Mouse (Mus musculus): Measurements from ENCODE around the gene Rasl12. TPM values are rescaled to one million over a fixed set of nuclear protein-coding genes. Genes with fewer than 3 reads are reported as not detected.
A peak's percentile ranks its signal among the peaks of the same experiment; 100 is the strongest.

The Rasl12 gene
- total RNA-seq (2021), result 10 to 100 TPM in 1 of 2 experiments, 1 to 10 TPM in 1; 9.7 to 11.6 TPM
- long read RNA-seq, experiment 1, transcript Rasl12-201 (5 exons, 2,390 nt), result major isoform, 18 of 24 reads
- long read RNA-seq, experiment 1, partial matches to known transcripts, result 2 of 24 reads
- long read RNA-seq, experiment 1, other reads (novel, unspliced or antisense), result 3 of 24 reads
- long read RNA-seq, experiment 2, transcript Rasl12-201 (5 exons, 2,390 nt), result major isoform, 23 of 32 reads
- long read RNA-seq, experiment 2, partial matches to known transcripts, result 4 of 32 reads
- long read RNA-seq, experiment 2, other reads (novel, unspliced or antisense), result 4 of 32 reads

DNA sequence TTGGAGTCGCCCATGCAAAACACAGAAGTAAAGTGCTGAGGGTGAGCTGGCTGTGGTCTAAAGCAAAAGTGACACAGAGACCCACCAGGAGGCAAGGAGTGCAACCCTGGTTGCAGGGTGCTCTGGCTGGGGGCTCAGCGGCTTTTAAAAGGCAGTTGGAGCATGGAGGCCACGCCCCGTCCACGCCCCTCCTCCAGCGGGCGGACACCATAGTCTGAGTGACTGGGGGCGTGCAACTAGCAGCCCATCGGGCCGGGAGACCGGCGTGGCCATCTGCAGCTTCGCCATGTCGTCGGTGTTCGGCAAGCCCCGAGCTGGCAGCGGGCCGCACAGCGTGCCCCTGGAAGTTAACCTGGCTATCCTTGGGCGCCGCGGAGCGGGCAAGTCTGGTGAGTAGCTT is at the start of gene Rasl12:
TSS of gene Rasl12 (plus strand) at position 228 of the 400 bp plus-strand sequence.
- peak; percentile 78 to 82 for DNase-seq
- intact Hi-C loops (cut with DNase I), result no loop called here

DNA sequence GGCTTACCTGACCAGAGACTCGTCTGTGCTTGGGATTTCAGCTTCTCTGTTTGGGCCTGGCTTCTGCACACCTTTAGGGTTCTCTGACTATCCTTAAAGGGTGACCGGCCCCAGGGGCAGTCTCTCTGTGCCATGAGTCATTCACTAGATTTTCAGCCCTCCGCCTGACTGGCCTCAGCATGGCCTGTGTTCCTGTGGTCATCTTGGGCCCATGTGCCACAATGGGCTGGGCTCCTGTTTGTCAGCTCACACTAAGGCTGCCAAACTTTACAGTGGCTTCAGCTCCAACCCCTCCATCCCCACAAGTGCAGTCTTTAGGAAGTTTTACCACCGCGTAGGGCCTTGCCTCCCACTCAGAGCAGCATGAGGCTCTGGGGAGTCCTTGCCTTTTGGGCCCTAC is 45.1 kb upstream of the Rasl12 start:
- intact Hi-C loops (cut with DNase I), result no loop called here

DNA sequence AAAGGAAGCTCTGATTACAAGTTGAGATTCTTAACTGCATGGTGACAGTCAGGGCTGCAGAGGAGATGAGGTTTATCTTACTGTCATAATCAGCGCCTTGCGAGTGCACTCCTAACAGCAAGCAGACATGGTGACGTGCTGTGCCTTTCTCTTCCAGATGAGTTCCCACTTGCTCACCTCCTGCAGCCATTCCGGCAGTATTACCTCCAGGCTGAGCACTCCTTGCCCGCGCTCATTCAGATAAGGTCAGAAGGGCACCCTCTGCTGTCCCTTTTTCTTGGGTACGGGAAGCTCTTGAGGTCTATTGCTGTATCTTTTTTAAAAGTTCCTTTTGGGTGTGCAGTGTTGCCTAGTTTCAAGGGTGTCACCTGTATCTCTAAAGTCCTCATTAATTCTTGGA is 41.7 kb upstream of the Rasl12 start:
- no peak for DNase-seq
- intact Hi-C loops (cut with DNase I), result no loop called here

More for the DNA sequence above, 45.1 kb upstream of the Rasl12 start:
- no peak for DNase-seq

DNA sequence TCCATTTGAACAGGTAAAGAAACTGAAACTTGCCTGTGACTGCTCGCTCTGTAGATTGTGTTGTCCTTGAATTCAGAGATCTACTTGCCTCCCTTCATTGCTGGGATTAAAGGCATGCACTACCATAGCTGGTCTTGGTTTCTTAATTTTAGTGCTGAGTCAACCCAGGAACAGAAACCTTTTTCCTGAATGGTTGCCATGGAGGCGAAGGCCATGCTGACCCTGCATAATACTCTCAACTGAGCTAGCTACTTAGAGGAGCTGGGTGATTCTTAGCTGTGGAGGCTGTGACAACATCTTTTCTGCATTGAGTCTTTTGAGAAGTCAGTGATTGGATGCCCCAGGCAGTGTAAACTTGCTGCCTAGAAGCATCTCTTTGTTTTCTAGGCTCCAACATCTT is 41.3 kb upstream of the Rasl12 start:
- no peak for DNase-seq
- intact Hi-C loops (cut with DNase I), result no loop called here

DNA sequence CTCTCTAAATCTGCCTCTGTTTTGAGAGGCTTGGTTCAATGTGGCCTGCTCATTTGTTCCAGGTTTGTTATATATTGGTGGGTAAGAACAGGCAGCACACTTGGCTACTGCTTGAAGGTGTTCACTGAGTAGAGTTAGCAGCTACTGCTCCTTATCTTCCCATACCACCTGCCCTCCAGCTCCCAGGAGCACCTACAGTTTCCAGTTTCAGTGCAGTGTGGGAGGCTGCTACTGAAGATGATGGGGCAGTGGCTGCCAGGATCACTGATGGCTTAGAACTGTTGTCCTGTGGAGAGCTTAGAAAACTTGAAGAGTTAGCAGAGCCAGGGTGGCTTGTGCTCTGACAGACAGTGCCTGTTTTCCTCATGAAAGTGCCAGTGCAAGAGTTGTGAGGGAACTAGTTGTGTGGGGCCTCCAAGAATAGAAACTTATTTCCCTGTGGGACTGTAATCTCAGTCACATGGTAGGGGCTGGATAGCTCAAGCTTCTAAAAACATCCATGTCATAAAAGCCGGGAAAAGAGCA is 39.3 kb upstream of the Rasl12 start:
- intact Hi-C loops (cut with DNase I), result no loop called here
- no peak for DNase-seq

DNA sequence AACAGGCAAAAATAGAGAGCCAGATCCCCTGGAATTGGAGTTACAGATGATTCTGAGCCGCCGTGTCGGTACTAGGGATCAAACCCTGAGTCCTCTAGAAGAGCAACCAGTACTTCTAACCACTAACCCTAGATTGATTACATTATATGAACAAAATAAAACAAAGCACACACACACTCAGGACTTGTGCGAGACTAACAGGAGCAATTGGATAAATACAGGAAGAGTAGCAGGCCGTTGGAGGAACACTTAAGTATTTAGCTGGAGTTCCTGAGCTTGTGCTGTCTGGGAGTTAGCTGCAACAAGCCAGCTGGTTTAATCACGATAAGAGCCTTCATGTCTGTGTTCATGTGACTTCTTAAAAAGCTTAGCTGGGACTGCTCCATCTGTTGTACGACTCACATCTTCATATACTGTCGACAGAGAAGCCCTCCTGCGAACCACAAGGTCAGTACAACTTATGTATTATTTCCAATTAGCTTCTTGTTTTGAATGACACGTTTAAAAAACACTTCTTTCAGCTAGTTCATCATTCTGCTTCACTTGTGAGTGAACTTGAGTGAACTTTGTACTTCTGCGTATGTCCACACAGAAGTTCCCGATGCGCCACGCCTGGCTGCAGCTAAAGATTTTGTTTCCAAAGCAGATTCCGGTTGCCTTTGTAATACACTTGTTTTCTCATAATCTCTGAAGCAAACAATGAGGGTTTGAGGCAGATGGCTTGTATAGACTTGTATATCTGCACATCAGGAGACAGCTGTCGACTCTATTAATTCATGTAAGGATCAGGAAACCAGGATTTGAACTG is 37.5 kb upstream of the Rasl12 start, which contains the start of gene Ubap1l:
TSS of gene Ubap1l (plus strand) at position 401 of the 808 bp plus-strand sequence.
- DNase-seq, result no peak
- intact Hi-C loops (cut with DNase I), result no loop called here

DNA sequence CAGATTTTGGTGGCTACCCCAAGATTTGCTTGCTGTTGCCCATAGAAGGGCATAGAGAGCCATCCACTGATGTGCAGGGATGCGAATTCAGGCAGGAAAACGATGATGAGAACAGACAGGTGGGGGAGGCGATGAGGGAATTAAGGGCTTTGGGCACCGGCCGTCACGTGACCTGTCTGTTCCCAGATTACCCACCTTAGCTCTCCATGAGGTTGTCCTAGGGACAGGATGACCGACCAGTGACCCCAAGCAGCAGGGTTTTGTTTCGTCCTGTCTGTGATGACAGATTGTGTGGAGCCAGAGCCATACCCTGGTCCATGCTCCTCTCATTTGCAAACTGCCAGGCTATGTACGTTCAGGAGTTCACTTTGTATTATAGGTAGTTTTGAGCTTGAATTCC is 34.6 kb upstream of the Rasl12 start:
- intact Hi-C loops (cut with DNase I), result no loop called here
- DNase-seq, result no peak

DNA sequence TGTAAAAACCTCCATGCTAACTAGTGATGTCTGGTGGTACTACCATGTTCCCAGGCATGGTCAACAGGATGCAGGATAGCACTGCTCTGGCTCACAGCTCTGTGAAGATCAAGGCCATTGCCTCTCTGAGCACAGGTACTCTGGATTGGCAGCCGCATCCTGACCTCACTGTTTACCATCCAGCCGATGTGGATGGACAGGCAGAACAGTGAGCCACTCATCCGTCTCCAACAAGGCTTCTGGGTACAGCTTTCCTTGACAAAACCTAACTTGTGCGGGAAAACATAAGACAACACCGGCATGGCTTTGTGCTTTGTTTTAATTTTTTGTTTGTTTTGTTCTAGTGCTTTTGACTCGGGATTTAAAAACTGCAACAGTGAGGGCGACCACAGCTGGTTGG is 32.6 kb upstream of the Rasl12 start:
- DNase-seq, result no peak
- intact Hi-C loops (cut with DNase I), result no loop called here

DNA sequence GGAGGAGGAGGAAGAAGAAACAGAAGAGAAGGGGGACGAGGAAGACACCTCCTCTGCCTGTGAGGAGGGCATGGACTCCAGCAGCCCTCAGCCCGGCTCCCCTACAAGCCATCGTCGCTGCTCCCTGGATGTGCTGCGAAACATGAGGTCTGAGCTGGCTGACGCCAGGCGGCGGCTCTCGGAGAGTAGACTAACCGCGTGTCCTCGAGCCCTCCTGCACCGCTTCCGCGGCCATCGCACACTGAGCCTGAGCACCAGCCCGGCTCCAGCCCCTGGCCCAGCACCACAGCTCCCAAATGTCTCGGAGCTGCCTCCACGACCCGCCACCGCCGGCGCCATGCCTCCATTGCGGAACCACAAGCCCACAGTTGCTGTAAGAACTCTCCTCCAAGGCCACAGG is 26.6 kb upstream of the Rasl12 start:
- DNase-seq, result no peak
- intact Hi-C loops (cut with DNase I), result loop anchor here (2.0 kb wide), 1 partner anchor 61 kb away; no protein-coding TSS in a partner anchor

DNA sequence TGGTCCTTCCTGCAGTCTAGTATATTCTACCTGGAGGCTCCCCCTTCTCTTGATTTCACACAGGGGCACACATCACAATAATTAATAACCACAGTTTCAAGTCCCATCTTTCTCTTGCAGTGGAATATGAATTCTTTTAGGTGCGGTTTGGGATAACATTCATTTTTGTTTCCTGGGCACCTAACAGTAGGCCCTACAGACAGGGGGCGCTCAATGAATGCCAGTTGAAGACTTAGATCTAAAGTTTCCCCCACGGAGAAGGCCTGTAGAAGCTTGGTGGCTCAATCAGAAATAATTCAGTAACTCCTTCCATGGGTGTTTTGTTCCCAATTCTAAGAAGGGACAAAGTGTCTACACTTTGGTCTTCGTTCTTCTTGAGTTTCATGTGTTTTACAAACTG is 25.9 kb upstream of the Rasl12 start:
- peak in 1 of 2 experiments; percentile 71 for DNase-seq
- intact Hi-C loops (cut with DNase I), result loop anchor here (2.0 kb wide), 1 partner anchor 60 kb away; no protein-coding TSS in a partner anchor

DNA sequence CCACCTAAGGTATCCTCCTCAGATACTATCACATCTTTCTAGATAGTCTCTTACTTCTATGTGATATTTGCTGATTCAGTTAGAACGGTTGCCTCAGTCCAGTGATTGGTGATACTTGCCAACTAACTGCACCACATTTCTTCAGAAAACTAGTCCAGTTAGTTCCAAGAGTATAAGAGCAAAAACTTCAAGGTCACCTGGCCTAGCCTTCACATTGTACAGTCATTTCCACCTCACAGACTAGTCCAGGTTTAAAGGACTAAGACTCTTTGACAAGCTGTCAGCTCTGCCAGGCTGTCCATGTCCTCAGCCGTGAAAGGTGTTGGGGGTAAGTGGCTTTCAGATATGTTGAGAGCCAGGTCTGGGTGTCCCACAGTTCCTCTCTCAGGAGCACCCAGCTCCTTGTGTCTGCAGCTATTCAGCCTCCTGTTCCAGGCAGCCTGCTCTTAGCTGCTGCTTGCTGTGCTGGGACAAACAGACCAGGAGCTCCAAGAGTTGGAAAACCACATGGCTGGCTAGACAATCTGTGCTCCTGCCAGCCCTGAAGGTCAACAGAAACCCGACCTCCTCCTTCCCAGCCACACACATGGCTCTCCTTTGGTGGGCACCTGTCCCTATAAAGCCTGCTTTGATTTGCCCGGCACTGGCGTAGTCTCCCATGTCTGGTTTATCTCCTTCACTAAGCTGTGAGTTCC is 23.7 kb upstream of the Rasl12 start:
- DNase-seq, result peak in 1 of 2 experiments; percentile 35

DNA sequence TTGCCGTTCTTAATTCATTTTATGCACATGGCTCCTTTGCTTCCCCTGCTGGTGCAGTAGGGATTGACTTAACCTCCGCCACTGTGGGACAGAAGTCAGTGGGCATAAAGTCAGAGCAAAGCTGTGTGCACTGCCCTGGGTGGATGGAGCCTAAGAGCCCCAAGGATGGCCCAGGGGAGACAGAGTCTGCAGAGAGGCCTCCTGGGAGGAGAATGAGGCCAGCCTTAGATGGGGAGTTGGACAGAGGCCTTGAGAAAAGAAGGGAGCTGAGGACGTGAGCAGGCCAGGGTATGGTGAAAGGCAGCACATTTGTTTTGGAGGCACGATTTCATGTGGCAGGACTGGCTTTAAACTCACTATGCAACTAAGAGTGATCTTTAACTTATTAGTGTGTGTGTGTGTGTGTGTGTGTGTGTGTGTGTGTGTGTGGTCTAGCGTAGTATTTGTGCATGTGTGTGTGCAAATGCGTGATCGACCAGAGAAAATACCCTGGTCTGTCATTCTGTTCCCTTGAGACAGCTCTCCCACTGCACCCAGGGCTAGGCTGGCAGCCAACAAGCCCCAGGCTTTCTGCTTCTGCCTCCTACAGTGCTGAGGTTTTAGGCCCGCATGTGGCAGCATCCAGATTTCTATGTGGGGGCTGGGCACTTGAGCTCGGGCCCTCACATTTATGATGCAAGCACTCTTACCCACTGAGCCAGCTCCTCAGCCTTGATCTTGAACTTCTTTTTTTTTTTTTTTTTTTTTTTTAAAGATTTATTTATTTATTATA is 23.0 kb upstream of the Rasl12 start:
- intact Hi-C loops (cut with DNase I), result no loop called here
- DNase-seq, result no peak

More for the DNA sequence above, 23.7 kb upstream of the Rasl12 start:
- intact Hi-C loops (cut with DNase I), result no loop called here

DNA sequence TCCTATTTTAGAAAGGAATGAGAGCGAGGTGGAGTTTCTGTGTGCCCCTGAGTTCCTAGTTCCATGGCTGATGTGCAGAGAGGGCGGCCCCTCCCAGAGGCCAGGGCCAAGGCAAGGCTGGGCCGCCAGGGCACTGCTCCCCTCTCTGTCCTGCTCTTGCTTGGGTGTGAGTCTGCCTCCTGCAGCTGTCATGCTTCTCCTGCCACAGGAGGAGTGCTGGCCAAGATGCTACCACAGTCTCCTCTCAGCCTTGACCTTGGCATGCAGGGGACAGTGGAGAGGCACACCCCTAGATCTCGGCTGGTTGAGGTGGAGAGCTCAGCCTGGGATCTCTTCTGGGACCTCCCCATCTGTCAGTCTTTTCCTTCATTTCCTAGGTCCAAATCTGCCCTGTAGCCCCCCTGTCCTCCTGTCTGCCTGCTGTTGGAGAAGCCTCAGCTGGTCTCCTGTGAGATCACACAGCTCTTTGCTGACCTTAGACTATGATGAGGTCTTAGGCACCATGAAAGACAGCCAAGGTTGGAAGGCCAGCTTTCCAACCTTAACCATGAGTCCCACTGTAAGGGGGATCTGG is 17.2 kb upstream of the Rasl12 start:
- no peak for DNase-seq
- intact Hi-C loops (cut with DNase I), result no loop called here

DNA sequence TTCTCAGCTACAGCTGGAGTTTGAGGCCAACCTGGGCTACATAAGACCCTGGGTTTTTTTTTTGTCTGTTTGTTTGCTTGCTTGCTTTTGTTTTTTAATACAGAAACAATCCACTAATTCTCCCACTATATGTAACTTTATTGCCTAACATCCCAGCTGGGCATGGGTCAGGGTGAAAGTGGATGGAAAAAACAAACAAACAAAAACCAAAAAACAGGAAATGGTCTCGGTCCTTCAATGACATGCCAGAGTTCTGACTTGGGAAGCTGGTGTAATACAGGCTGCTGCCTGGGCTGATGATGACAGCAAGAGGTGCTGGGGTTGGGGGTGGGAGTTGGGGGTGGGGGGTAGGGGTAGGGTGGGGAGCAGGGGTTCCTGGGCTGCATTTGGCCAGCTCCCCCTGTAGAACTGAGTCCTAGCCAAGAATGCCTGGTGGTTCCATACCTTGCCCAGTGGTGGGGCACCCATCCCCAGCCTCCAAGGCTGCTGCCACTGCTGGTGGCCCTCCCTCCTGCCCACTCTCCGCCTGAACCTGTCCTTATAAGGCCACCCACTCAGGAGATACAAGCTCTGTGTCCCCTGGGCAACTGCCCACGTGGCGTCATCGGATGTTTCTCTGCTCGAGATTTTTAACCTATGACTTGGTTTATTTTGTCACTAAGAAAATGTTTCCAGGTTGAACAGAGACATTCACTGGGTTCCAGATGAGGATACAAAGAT is 16.1 kb upstream of the Rasl12 start:
- intact Hi-C loops (cut with DNase I), result no loop called here
- no peak for DNase-seq

DNA sequence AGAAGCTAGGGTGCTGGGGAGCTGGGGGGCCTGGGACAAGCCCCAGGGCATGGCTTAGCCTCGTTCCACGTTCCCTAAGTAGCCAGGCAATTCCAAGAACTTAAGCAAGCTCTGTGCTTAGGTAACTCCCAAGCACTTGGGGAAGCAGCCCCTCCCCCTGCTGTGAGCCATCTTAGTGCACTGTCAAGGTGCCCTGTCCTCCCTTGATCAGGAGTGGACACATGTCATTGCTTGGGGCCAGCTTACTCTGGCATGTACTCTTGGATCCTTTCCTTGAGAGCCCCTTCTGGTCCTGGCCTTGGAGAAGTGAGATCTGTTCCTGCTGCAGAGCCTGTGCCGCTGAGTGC is 15.6 kb upstream of the Rasl12 start:
- intact Hi-C loops (cut with DNase I), result no loop called here
- DNase-seq, result no peak

DNA sequence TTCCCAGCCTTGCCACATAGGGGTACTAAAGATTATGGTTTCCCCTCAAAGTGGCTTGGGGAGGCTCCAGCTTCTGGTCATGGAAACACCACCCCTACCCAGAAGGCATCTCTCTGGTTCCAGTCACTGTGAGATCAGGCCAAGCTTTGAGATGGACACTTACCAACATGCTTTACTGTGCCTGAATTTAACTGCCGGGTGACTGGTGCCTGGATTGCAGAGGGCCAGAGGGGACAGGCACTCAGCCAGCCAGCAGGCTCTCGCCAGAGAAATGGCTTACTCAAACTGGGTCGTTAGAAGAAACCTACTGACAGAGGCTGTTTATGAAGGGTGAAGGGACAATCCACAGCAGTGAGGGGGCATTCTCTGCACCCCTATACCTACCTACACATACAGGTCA is 14.0 kb upstream of the Rasl12 start:
- intact Hi-C loops (cut with DNase I), result no loop called here

DNA sequence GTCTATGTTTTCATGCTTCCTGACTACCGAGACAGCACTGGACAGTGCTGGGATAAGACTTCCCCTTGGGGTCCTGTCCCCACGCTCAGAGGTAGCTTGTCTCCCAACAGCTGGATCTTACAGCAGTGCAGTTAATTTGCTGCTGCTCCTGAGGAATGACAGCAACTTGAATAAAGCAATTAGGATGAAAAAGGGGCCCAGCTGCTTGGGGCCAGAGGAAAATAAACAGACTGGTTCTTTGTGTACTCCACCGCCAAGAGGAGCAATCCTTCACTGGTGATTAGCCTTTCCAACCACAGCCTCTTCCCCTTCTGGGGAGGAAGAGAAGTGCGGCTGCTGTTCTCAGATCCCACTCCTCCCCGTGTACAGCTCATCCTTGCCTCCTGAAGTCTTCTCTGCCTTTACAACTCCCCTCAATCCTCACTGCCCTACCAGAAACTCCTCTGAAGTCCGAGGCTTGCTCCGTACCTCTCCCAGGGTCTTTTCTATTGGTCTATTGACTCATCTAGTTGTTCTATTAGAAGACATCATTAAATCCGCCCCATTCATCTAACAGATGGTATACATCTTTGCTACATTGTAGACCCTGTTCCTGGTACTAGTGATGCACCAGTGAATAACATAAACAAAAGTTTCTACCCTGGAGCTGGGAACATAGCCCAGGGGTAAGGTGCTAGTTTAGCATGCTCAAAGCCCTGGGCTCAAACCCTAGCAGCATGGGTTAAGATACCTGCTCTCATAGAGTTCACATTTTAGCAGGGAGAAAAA is 11.7 kb upstream of the Rasl12 start:
- no peak for DNase-seq
- intact Hi-C loops (cut with DNase I), result no loop called here

More for the DNA sequence above, 14.0 kb upstream of the Rasl12 start:
- peak in 1 of 2 experiments; percentile 61 for DNase-seq
